In genomic region chr10:58238984-58239740, GRCm38 (mm10) we compare ENCODE assay signal across 7 mouse cellular contexts. TPM values are rescaled to one million over a fixed set of nuclear protein-coding genes. Genes with fewer than 3 reads are reported as not detected.
A peak's percentile ranks its signal among the peaks of the same experiment; 100 is the strongest.
DNase-seq lines count a peak whose midpoint lies in the region; ATAC-seq and TF ChIP-seq lines count a peak whose summit lies in the region.
"Not testable (repeated sequence)": the region's sequence is repeated elsewhere in the genome, so short reads cannot be mapped to it uniquely, and the experiment has no call there.

No protein-coding gene starts in this region.

- not testable (repeated sequence) for H3K4me3 ChIP-seq in forebrain, embryonic 13.5 days; heart, embryonic 15.5 days; kidney, embryonic 16.5 days (ENCODE audit: low read length); liver, embryonic 14.5 days (ENCODE audit: insufficient read depth in 1 of 2, low read depth in 2 of 2, low read length in 2 of 2); stomach, embryonic 15.5 days (replicated peaks)

- TF ChIP-seq EP300 in liver, embryonic 14.5 days (IDR thresholded peaks at IDR 0.05; ENCODE audit: low read depth), result not testable (repeated sequence)

- ATAC-seq in cerebellum, adult (ENCODE audit: insufficient number of reproducible peaks, low FRiP score, low TSS enrichment), result peak; percentile 89
- peak; percentile 82 for ATAC-seq in forebrain, embryonic 13.5 days
- ATAC-seq in heart, embryonic 15.5 days (replicated peaks; ENCODE audit: insufficient number of reproducible peaks, insufficient read depth, low FRiP score, low read depth), result peak; percentile 82
- ATAC-seq in kidney, embryonic 16.5 days (ENCODE audit: low FRiP score, low TSS enrichment), result peak; percentile 83
- ATAC-seq in liver, embryonic 14.5 days (ENCODE audit: insufficient read depth), result peak; percentile 57; the same call in 1 of the 2 replicates
- ATAC-seq in stomach, embryonic 15.5 days (ENCODE audit: insufficient read depth, low FRiP score, low read depth), result peak; percentile 84

- not testable (repeated sequence) for H3K4me2 ChIP-seq in forebrain, embryonic 13.5 days; heart, embryonic 15.5 days; kidney, embryonic 16.5 days (replicated peaks; ENCODE audit: low read depth, low read length); liver, embryonic 14.5 days (ENCODE audit: low read depth); stomach, embryonic 15.5 days

- not testable (repeated sequence) for TF ChIP-seq CTCF in liver, embryonic 14.5 days (IDR thresholded peaks at IDR 0.05; ENCODE audit: low read depth)

- DNase-seq in liver, embryonic 14.5 days (ENCODE audit: low read depth in 3 of 3, low spot score in 3 of 3), result not testable (repeated sequence)
- DNase-seq in neural tube, embryonic 10.5 days (ENCODE audit: extremely low spot score, low spot score), result peak; percentile 53

- H3K27ac ChIP-seq in forebrain, embryonic 13.5 days; heart, embryonic 15.5 days; kidney, embryonic 16.5 days (ENCODE audit: low read length); liver, embryonic 14.5 days; stomach, embryonic 15.5 days: not testable (repeated sequence)

- 86% methylated on average over 8 of the region's 8 CpGs for WGBS in forebrain, embryonic 13.5 days
- 75% methylated on average over 8 of the region's 8 CpGs for WGBS in heart, embryonic 15.5 days
- WGBS in kidney, embryonic 16.5 days, result 87% methylated on average over 8 of the region's 8 CpGs
- WGBS in liver, embryonic 14.5 days (ENCODE audit: insufficient replicate concordance), result 51% methylated on average over 7 of the region's 8 CpGs
- 83% methylated on average over 8 of the region's 8 CpGs for WGBS in stomach, embryonic 15.5 days

- H3K9ac ChIP-seq in forebrain, embryonic 13.5 days; heart, embryonic 15.5 days; kidney, embryonic 16.5 days (replicated peaks; ENCODE audit: low read length); liver, embryonic 14.5 days (replicated peaks); stomach, embryonic 15.5 days: not testable (repeated sequence)

- peaks cover 12% of the 10 kb centered on the region for H3K9me3 ChIP-seq in forebrain, embryonic 13.5 days (replicated peaks)
- H3K9me3 ChIP-seq in heart, embryonic 15.5 days (replicated peaks); kidney, embryonic 16.5 days (ENCODE audit: low read length); liver, embryonic 14.5 days (ENCODE audit: control insufficient read depth, low read length); stomach, embryonic 15.5 days: not testable (repeated sequence)

- H3K27me3 ChIP-seq in forebrain, embryonic 13.5 days; heart, embryonic 15.5 days; kidney, embryonic 16.5 days (ENCODE audit: insufficient read depth, low read length); liver, embryonic 14.5 days (ENCODE audit: control insufficient read depth, insufficient read depth, low read length); stomach, embryonic 15.5 days (replicated peaks): not testable (repeated sequence)

- H3K36me3 ChIP-seq in forebrain, embryonic 13.5 days (ENCODE audit: poor library complexity, severe bottlenecking); heart, embryonic 15.5 days; kidney, embryonic 16.5 days (ENCODE audit: insufficient read depth, low read length); liver, embryonic 14.5 days (replicated peaks; ENCODE audit: control insufficient read depth, insufficient read depth, low read depth); stomach, embryonic 15.5 days: not testable (repeated sequence)

- H3K4me1 ChIP-seq in forebrain, embryonic 13.5 days; heart, embryonic 15.5 days (replicated peaks); kidney, embryonic 16.5 days (ENCODE audit: insufficient read depth, low read length); liver, embryonic 14.5 days (replicated peaks; ENCODE audit: control insufficient read depth in 2 of 2, insufficient read depth in 2 of 2, low read length in 1 of 2); stomach, embryonic 15.5 days: not testable (repeated sequence)

RNA-seq across cellular contexts. Expression of gene Gm4981, which starts 2.7 kb away (rescaled TPM):
- not detected in 2 replicates for polyA plus RNA-seq in forebrain, embryonic 13.5 days (2015; fragmentation: Nextera tagmentation; extraction: Ambion mirVana)
- polyA plus RNA-seq in heart, embryonic 15.5 days (2015; fragmentation: Nextera tagmentation; extraction: Ambion mirVana), result not detected in 2 replicates
- not detected in 2 replicates for polyA plus RNA-seq in kidney, embryonic 16.5 days (2015; fragmentation: Nextera tagmentation; extraction: Ambion mirVana)
- polyA plus RNA-seq in liver, embryonic 14.5 days (2012; rRNA removed), result not detected in 2 replicates
- polyA plus RNA-seq in liver, embryonic 14.5 days (2014; fragmentation: Nextera tagmentation; extraction: Ambion mirVana), result not detected in 2 replicates
- polyA plus RNA-seq in stomach, embryonic 15.5 days (2015; fragmentation: Nextera tagmentation; extraction: Ambion mirVana), result not detected in 2 replicates

RNA-seq across cellular contexts. Expression of gene Duxf3, which starts 6.7 kb away (rescaled TPM):
- not detected in 2 replicates for polyA plus RNA-seq in forebrain, embryonic 13.5 days (2015; fragmentation: Nextera tagmentation; extraction: Ambion mirVana)
- not detected in 2 replicates for polyA plus RNA-seq in heart, embryonic 15.5 days (2015; fragmentation: Nextera tagmentation; extraction: Ambion mirVana)
- not detected in 2 replicates for polyA plus RNA-seq in kidney, embryonic 16.5 days (2015; fragmentation: Nextera tagmentation; extraction: Ambion mirVana)
- not detected in 2 replicates for polyA plus RNA-seq in liver, embryonic 14.5 days (2012; rRNA removed)
- polyA plus RNA-seq in liver, embryonic 14.5 days (2014; fragmentation: Nextera tagmentation; extraction: Ambion mirVana), result not detected in 2 replicates
- polyA plus RNA-seq in stomach, embryonic 15.5 days (2015; fragmentation: Nextera tagmentation; extraction: Ambion mirVana), result not detected in 2 replicates

RNA-seq across cellular contexts. Expression of gene AW822073, which starts 14.4 kb away (rescaled TPM):
- not detected in 2 replicates for polyA plus RNA-seq in forebrain, embryonic 13.5 days (2015; fragmentation: Nextera tagmentation; extraction: Ambion mirVana)
- not detected in 2 replicates for polyA plus RNA-seq in heart, embryonic 15.5 days (2015; fragmentation: Nextera tagmentation; extraction: Ambion mirVana)
- not detected in 2 replicates for polyA plus RNA-seq in kidney, embryonic 16.5 days (2015; fragmentation: Nextera tagmentation; extraction: Ambion mirVana)
- polyA plus RNA-seq in liver, embryonic 14.5 days (2012; rRNA removed), result not detected in 2 replicates
- polyA plus RNA-seq in liver, embryonic 14.5 days (2014; fragmentation: Nextera tagmentation; extraction: Ambion mirVana), result not detected in 2 replicates
- not detected in 2 replicates for polyA plus RNA-seq in stomach, embryonic 15.5 days (2015; fragmentation: Nextera tagmentation; extraction: Ambion mirVana)

RNA-seq across cellular contexts. Expression of gene Gcc2, which starts 16.1 kb away (rescaled TPM):
- 73.0 and 86.7 TPM in 2 replicates for polyA plus RNA-seq in forebrain, embryonic 13.5 days (2015; fragmentation: Nextera tagmentation; extraction: Ambion mirVana)
- polyA plus RNA-seq in heart, embryonic 15.5 days (2015; fragmentation: Nextera tagmentation; extraction: Ambion mirVana), result 36.4 and 46.3 TPM in 2 replicates
- polyA plus RNA-seq in kidney, embryonic 16.5 days (2015; fragmentation: Nextera tagmentation; extraction: Ambion mirVana), result 48.8 and 49.3 TPM in 2 replicates
- 5.8 and 9.4 TPM in 2 replicates for polyA plus RNA-seq in liver, embryonic 14.5 days (2012; rRNA removed)
- polyA plus RNA-seq in liver, embryonic 14.5 days (2014; fragmentation: Nextera tagmentation; extraction: Ambion mirVana), result 20.1 and 20.6 TPM in 2 replicates
- polyA plus RNA-seq in stomach, embryonic 15.5 days (2015; fragmentation: Nextera tagmentation; extraction: Ambion mirVana), result 73.4 and 75.5 TPM in 2 replicates
